Mouse (Mus musculus): Measurements from ENCODE around the gene Parvg. TPM values are rescaled to one million over a fixed set of nuclear protein-coding genes. Genes with fewer than 3 reads are reported as not detected.

The Parvg gene
- polyA plus RNA-seq, 1 experiment from 2014 or later, result 9.4 TPM

DNA sequence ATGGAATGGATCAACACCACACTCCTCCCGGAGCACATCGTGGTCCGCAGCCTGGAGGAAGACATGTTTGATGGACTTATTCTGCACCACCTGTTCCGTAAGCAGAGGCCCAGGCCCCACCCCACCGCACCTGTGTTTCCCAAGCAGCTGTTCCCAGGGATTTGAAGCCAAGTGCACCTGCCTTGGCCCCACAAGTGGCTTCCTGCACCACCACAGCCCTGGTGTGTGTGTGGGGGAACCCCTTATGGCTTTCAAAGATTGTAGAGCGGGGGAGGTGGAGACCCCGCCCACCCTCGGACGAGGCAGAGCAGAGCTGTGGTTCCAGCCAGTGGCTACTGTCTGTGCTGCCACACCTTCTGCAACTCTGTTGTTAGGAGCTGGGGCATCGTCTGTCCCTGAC, 5.0 kb downstream of the Parvg start:
- 59% methylated on average over 10 of the region's 10 CpGs for WGBS (ENCODE audit: insufficient replicate concordance)
- no peak for ATAC-seq (ENCODE audit: low read depth)

DNA sequence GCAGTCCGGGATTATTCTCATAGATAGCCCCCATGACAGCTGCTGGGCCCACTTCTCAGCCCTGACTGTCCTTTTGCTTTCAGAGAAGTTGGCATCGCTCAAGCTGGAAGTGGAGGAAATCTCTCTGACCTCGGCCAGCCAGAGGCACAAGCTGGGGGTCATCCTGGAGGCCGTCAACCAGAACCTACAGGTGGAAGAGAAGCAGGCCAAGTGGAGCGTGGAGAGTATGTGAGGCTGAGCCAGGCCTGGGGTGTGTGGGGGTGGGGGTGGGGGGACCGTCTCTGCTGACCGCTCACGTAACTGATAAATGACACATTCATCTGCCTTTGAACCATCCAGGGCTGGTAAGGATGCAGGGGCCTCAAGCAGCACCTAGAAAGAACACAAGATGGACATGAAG, 6.1 kb downstream of the Parvg start:
- Histone ChIP-seq H3K9ac (no peak overlapping the region), H3K4me3 (replicated peaks) (no peak overlapping the region), H3K27me3 (no peaks in the 10 kb centered on the region), H3K4me2 (no peak overlapping the region), H3K36me3 (no peaks in the 10 kb centered on the region), H3K9me3 (replicated peaks) (no peaks in the 10 kb centered on the region), H3K4me1 (replicated peaks) (peaks cover 8% of the 10 kb centered on the region), H3K27ac (no peak overlapping the region)
- WGBS (ENCODE audit: insufficient replicate concordance), result 76% methylated on average over 8 of the region's 8 CpGs
- no peak for ATAC-seq (ENCODE audit: low read depth)
- DNase-seq, result no peak

More for the DNA sequence above, 5.0 kb downstream of the Parvg start:
- no peaks in the 10 kb centered on the region for H3K36me3 ChIP-seq
- H3K4me1 ChIP-seq (replicated peaks), result peaks cover 16% of the 10 kb centered on the region
- no peak overlapping the region for H3K27ac ChIP-seq
- no peak overlapping the region for H3K9ac ChIP-seq
- H3K9me3 ChIP-seq (replicated peaks), result no peaks in the 10 kb centered on the region
- no peak overlapping the region for H3K4me3 ChIP-seq (replicated peaks)
- H3K27me3 ChIP-seq, result no peaks in the 10 kb centered on the region
- DNase-seq, result no peak
- no peak overlapping the region for H3K4me2 ChIP-seq

DNA sequence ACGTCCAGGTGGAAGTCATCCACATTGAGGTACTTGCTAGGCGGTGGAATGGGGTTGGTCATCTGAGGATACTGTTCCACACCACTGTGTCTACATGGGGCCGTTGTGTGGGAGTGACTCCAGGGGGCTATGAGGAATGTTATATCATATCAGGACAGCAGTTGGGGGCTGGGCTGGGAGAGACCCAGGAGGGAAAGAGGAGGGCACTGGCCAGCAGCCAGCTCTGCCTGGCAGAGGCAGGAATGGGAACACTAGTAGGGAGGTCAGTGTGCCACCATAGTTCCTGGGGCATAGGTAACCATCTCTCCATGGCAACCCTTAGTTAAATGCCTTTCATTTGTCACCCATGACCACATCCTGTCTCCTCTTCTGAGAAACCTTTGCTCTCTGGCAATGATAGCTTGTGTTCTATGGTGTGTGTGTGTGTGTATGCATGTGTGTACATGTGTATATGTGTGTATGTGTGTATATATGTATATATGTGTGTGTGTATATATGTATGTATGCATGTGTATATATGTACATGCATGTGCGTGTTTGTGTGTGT, 7.3 kb downstream of the Parvg start:
- no peak overlapping the region for H3K9ac ChIP-seq
- WGBS (ENCODE audit: insufficient replicate concordance), result 72% methylated on average over 4 of the region's 4 CpGs
- no peak overlapping the region for H3K4me2 ChIP-seq

DNA sequence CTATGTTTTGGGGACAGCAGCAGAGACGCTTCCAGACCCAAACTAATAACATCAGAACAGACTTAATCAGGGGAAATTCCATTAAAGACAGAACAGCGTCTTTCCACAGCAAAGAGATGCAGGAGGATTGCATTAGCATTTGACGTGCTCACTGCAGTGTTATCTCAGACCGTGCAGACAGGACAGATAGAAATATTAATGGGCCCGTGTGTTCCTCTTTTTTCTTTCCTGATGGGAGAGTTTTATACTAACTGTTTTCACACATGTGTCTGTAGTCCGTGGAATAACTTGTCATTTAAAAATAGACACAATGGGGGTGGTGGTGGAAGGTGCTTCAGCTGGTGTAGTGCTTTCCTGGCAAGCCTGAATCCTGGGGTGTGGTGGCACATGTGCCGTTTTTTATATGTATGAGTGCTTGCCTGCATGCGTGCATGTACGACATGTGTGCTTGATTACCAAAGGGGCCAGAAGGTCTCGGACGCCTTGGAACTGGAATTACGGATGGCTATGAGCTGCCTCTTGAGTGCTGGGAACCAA, 12.5 kb downstream of the Parvg start:
- Histone ChIP-seq H3K27me3 (no peaks in the 10 kb centered on the region), H3K36me3 (no peaks in the 10 kb centered on the region), H3K4me2 (no peak overlapping the region), H3K9ac (no peak overlapping the region), H3K9me3 (replicated peaks) (no peaks in the 10 kb centered on the region), H3K4me3 (replicated peaks) (no peak overlapping the region), H3K4me1 (replicated peaks) (no peaks in the 10 kb centered on the region), H3K27ac (no peak overlapping the region)
- DNase-seq, result no peak
- no peak for ATAC-seq (ENCODE audit: low read depth)
- WGBS (ENCODE audit: insufficient replicate concordance), result 44% methylated on average over 12 of the region's 12 CpGs

More for the DNA sequence above, 7.3 kb downstream of the Parvg start:
- DNase-seq (no peak), ATAC-seq (ENCODE audit: low read depth) (no peak)
- H3K9me3 ChIP-seq (replicated peaks), result no peaks in the 10 kb centered on the region
- no peak overlapping the region for H3K27ac ChIP-seq
- no peak overlapping the region for H3K4me3 ChIP-seq (replicated peaks)
- no peaks in the 10 kb centered on the region for H3K27me3 ChIP-seq
- no peaks in the 10 kb centered on the region for H3K4me1 ChIP-seq (replicated peaks)
- no peaks in the 10 kb centered on the region for H3K36me3 ChIP-seq

DNA sequence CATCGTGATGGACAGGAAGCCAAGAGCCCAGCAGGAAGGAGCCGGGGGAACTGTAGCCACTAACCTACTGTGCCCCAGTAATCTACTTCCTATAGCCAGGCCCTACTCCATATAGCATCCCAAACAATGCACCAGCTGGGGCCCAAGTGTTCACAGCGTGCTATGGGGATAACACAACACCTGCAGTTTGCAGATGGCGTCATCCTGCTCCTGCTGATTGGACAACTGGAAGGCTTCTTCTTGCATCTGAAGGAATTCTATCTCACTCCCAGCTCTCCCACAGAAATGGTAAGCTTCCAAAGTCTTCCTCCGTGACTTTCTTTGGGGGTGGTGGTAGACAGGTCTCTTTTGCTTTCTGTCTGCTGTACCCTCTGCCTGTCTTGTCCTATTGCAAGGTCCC, 13.8 kb downstream of the Parvg start:
- Histone ChIP-seq H3K36me3 (no peaks in the 10 kb centered on the region), H3K4me1 (replicated peaks) (no peaks in the 10 kb centered on the region), H3K4me3 (replicated peaks) (no peak overlapping the region), H3K4me2 (no peak overlapping the region), H3K27ac (no peak overlapping the region), H3K9ac (no peak overlapping the region), H3K27me3 (no peaks in the 10 kb centered on the region), H3K9me3 (replicated peaks) (no peaks in the 10 kb centered on the region)
- WGBS (ENCODE audit: insufficient replicate concordance), result 54% methylated on average over 5 of the region's 5 CpGs
- ATAC-seq (ENCODE audit: low read depth) (no peak), DNase-seq (no peak)

DNA sequence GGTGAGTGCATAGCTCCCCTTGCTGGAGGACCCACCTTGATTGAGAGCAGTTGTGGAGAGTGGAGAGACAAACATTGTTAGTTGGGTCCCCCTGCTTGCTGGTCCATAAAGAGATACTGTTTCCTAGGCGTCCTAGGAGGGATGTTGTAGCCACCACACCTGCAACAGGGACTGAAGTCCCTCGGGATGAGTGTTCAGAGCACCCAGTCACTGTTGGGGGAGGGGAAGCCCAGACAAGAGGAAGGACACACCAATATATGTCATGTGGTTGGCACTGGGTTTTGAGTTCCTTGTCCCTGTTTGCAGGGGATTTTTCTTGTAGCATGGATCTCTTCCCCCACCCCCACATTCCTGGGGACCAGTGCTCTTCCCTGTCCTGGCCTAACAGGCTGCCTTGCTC, 17.1 kb downstream of the Parvg start:
- ATAC-seq (ENCODE audit: low read depth) (no peak), DNase-seq (no peak)
- no peak overlapping the region for H3K27ac ChIP-seq
- no peak overlapping the region for H3K9ac ChIP-seq
- no peaks in the 10 kb centered on the region for H3K36me3 ChIP-seq
- H3K4me1 ChIP-seq (replicated peaks), result no peaks in the 10 kb centered on the region
- H3K4me2 ChIP-seq, result no peak overlapping the region
- H3K9me3 ChIP-seq (replicated peaks), result no peaks in the 10 kb centered on the region
- no peak overlapping the region for H3K4me3 ChIP-seq (replicated peaks)
- 26% methylated on average over 2 of the region's 2 CpGs for WGBS (ENCODE audit: insufficient replicate concordance)
- no peaks in the 10 kb centered on the region for H3K27me3 ChIP-seq

DNA sequence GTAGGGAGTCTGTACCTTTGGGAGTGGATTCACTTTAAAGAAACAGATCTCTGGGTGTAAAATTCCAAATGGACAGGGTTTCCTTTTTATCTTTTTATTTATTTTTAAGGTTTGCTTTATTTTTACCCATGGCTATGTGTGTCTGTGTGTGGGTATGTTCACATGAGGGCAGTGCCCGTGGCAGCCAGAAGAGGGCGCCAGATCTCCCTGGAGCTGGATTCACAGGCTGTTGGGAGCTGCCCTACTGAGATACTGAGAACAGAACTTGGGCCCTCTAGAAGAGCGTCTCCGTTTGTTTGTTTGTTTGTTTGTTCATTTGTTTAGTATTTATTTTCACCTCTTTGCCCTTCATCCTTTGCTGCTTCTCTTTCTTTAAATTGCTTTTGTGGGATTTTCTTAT, 24.9 kb downstream of the Parvg start:
- WGBS (ENCODE audit: insufficient replicate concordance), result 87% methylated on average over 4 of the region's 4 CpGs
- Histone ChIP-seq H3K4me3 (replicated peaks) (no peak overlapping the region), H3K27me3 (no peaks in the 10 kb centered on the region), H3K9me3 (replicated peaks) (peaks cover 6% of the 10 kb centered on the region; the same call in 1 of the 2 replicates), H3K4me2 (no peak overlapping the region), H3K27ac (no peak overlapping the region), H3K4me1 (replicated peaks) (no peaks in the 10 kb centered on the region), H3K36me3 (no peaks in the 10 kb centered on the region), H3K9ac (no peak overlapping the region)
- DNase-seq (no peak), ATAC-seq (ENCODE audit: low read depth) (no peak)

DNA sequence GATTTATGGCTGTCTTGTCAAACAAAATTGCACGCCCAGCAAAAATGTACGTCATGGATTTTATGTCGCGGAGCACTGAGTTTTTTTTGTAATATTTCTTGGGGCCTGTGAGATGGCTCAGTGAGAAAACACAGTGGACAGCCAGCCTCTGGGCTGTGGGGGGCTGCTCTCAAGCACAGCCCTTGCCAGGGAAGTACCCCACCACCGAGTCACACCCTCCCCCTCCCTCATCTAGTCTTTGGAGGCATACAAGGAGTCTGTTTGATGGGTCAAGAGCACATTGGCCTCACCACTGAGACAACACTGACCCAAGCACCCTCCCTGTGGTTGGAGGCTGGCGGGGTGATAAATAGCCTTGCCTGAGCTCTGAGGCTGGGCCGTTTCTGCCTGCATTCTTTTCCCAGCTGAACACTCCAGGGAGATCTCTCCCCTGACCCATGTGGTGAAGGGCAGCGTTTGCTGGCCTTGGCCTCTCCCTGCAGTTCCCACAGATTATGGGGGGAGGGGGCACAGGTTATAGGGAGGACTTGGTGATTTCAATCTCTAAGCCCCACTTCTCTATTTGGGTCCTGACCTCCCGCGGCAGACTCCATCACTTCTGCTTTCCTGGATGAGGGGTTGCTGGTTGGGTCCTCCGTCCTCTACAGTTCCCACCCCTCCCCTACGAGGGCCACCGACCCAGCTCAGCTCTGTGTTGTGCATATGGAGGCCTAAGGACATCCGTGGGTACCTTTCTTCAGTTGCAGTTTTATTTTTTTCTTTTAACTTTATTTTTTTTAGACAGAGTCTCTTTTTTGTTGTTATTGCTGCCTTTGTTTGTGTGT, 26.3 kb downstream of the Parvg start:
- no peak for ATAC-seq (ENCODE audit: low read depth)
- Histone ChIP-seq H3K27me3 (no peaks in the 10 kb centered on the region), H3K4me2 (no peak overlapping the region), H3K36me3 (no peaks in the 10 kb centered on the region), H3K4me3 (replicated peaks) (no peak overlapping the region), H3K4me1 (replicated peaks) (no peaks in the 10 kb centered on the region), H3K9me3 (replicated peaks) (peaks cover 6% of the 10 kb centered on the region; the same call in 1 of the 2 replicates), H3K9ac (no peak overlapping the region), H3K27ac (no peak overlapping the region)
- no peak for DNase-seq
- 33% methylated on average over 14 of the region's 14 CpGs for WGBS (ENCODE audit: insufficient replicate concordance)

DNA sequence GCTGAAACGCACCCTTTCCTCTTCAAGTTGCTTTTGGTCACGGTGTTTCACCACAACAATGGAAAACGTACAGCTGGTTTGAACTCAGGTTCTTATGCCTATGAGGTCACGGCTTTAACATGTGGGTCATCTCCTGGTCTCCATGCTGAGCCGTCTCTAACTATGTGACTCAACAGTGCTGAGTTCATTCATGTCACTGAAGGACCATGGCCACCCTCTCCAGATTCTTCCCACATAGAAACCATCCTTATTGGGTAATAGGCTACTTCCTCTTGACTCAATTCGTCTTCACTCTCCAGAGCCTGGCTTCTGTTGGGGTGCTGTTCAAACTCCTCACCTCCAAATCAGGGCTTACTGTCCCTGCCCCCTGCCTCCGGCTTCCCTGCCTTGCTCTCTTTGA, 27.5 kb downstream of the Parvg start:
- WGBS (ENCODE audit: insufficient replicate concordance), result 54% methylated on average over 7 of the region's 7 CpGs
- ATAC-seq (ENCODE audit: low read depth) (no peak), DNase-seq (no peak)
- Histone ChIP-seq H3K4me3 (replicated peaks) (no peak overlapping the region), H3K36me3 (no peaks in the 10 kb centered on the region), H3K9ac (no peak overlapping the region), H3K4me1 (replicated peaks) (no peaks in the 10 kb centered on the region), H3K27me3 (no peaks in the 10 kb centered on the region), H3K27ac (no peak overlapping the region), H3K4me2 (no peak overlapping the region), H3K9me3 (replicated peaks) (peaks cover 6% of the 10 kb centered on the region; the same call in 1 of the 2 replicates)

DNA sequence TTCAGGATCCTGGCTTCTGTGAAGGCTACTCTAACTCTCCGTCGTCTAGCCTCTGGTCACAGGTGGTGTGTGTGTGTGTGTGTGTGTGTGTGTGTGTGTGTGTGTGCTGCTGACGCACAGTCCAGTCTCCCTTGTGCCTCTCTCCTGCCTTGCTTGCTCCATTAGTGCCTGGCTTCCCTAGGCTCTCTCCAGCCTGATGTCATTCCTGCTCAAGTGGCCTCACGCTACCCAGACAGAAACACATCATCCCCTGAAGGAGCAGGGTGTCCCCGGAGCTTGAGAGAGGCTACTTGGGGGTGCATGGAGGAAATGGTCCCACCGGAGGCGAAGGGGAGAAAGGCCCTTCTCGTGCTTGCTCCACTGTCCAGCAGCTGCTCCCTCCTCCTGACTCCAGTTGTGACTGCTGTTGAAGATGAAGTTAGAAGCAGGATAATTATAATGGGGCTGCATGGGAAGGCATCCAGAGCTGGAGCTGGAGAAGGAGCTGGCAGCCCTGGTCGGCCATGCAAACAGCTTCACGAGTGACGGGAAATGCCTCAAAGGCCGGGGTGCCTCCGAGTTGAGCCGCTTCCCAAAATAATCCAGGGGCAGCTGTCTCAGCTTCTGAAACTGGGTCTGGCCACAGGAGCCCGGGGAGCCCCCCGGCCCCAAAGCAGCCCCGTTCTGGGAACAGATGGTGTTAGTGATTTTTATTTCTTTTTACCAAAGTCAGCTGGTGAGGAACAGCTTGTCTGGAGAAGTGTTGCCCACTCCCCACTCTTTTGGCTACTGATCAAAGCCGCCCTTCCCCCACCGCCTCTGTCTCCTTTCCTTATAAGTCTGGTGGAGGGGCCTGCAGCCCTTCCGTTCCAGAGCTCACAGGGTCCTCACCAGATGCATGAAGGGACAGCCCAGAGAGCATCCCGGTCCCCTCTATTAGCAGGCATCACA, 28.4 kb downstream of the Parvg start:
- Histone ChIP-seq H3K27me3 (no peaks in the 10 kb centered on the region), H3K9ac (no peak overlapping the region), H3K4me2 (no peak overlapping the region), H3K36me3 (no peaks in the 10 kb centered on the region), H3K9me3 (replicated peaks) (peaks cover 6% of the 10 kb centered on the region; the same call in 1 of the 2 replicates), H3K4me1 (replicated peaks) (no peaks in the 10 kb centered on the region), H3K4me3 (replicated peaks) (no peak overlapping the region), H3K27ac (no peak overlapping the region)
- no peak for ATAC-seq (ENCODE audit: low read depth)
- DNase-seq, result no peak
- 67% methylated on average over 21 of the region's 21 CpGs for WGBS (ENCODE audit: insufficient replicate concordance)

DNA sequence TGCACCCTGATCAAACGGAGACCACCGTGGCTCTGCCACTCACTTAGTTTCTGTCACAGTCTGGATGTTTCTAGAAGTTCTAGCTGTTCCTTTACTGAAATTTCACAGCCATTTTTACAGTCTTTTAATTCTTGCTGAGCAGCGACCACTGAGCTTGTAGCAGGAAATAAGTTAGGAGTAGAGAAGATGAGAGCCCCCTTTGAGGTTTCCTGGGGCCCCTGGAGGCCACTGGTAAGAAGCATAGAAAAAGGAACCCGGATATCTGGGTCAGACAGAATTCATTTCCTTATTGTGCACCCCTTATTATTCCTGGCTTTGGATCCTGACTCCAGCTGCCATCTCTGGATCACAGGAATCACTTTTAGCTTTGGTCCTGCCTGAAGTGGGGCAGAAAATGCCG, 31.3 kb downstream of the Parvg start:
- no peak for DNase-seq
- Histone ChIP-seq H3K4me1 (replicated peaks) (no peaks in the 10 kb centered on the region), H3K9ac (no peak overlapping the region), H3K36me3 (no peaks in the 10 kb centered on the region), H3K27me3 (no peaks in the 10 kb centered on the region), H3K27ac (no peak overlapping the region), H3K4me2 (no peak overlapping the region), H3K4me3 (replicated peaks) (no peak overlapping the region), H3K9me3 (replicated peaks) (no peaks in the 10 kb centered on the region)
- ATAC-seq (ENCODE audit: low read depth), result no peak
- WGBS (ENCODE audit: insufficient replicate concordance), result 41% methylated on average over 5 of the region's 5 CpGs

All from liver, embryonic 13.5 days (tissue).